Mouse (Mus musculus): ENCODE results near the gene Bmp2k.

DNA sequence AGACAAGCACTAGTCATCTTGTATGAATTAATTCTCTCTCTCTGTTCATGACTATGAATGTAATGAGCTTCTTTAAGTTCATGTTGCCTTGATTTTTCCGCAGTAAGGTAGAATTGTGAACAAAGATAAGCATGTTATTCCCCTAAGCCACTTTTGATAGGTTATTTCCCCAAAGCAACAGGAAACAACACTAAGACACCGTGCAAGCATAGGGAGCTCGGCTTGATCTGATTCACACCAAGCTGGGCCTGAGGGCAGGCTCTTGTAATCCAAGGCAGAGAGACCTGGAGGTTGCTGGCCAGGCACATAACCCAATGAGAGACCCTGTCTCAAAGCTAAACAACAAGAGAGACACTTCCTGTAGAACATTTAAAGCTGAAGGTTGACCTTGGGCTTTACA, 21.3 kb upstream of the Bmp2k start:
- no peak for TF ChIP-seq POLR2A (IDR thresholded peaks at IDR 0.05; ENCODE audit: control insufficient read depth, low read depth, low read length)
- TF ChIP-seq CTCF (IDR thresholded peaks at IDR 0.05; ENCODE audit: control insufficient read depth, insufficient read depth, insufficient replicate concordance, low read depth, low read length) = no peak
